8 mouse cellular contexts compared by ENCODE assay signal in the genomic region with DNA sequence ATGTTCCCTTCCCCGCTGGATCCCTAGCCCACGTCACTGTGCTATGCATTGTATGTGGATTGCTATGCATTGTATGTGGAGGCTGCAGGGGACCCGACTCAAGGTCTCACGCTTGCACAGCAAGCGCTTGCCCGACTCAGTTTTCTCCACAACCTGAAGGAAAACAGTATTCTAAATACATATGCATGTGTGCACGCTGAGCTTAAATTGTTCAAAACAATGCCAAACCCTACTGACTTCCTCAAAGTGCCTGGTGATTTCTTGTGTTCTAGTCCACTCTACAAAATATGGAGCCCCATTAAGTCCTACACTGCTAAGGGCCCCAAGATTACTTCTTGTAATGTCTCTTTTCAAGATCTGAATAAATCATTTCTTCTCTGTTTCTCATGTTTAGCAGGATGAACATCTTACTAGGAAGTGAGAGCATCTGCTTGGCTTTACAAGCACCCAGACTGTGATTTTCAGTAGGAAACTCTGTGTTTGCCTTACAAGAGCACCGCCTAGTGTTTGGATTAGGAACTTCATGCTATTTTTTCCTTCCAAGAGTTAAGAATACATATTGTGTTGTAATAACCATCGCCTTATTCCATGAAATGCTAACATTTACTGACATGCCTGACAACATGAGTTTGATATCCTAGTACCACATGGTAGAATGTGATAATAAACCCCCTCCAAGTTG.
DNase-seq lines count a peak whose midpoint lies in the region; ATAC-seq lines count a peak whose summit lies in the region.

No protein-coding gene starts in this region.

- ATAC-seq in intestine, embryonic 15.5 days, result 0 out of 2 replicates have a peak, but pooled peaks have one; percentile 28
- ATAC-seq in midbrain, embryonic 14.5 days (ENCODE audit: low FRiP score, low TSS enrichment), result no peak; the same call in 1 of the 2 replicates
- no peak for ATAC-seq in erythroblast, adult 5-6 weeks (replicated peaks; ENCODE audit: low FRiP score, poor library complexity, severe bottlenecking)

- H3K4me3 ChIP-seq in forebrain, embryonic 10.5 days, result peak overlapping the region; percentile 16; the same call in 1 of the 2 replicates
- H3K4me3 ChIP-seq in intestine, embryonic 15.5 days (replicated peaks), result no peak overlapping the region
- no peak overlapping the region for H3K4me3 ChIP-seq in midbrain, embryonic 14.5 days (replicated peaks; ENCODE audit: low read depth, low read length)

- peaks cover 27% of the 10 kb centered on the region for H3K4me1 ChIP-seq in forebrain, embryonic 10.5 days
- no peaks in the 10 kb centered on the region for H3K4me1 ChIP-seq in intestine, embryonic 15.5 days (replicated peaks)
- H3K4me1 ChIP-seq in midbrain, embryonic 14.5 days (ENCODE audit: control insufficient read depth, insufficient read depth, low read length), result peaks cover 10% of the 10 kb centered on the region

- H3K36me3 ChIP-seq in forebrain, embryonic 10.5 days (replicated peaks), result no peaks in the 10 kb centered on the region
- no peaks in the 10 kb centered on the region for H3K36me3 ChIP-seq in intestine, embryonic 15.5 days
- H3K36me3 ChIP-seq in midbrain, embryonic 14.5 days (ENCODE audit: control insufficient read depth, insufficient read depth, low read length), result no peaks in the 10 kb centered on the region

- WGBS in forebrain, embryonic 10.5 days, result 71% methylated on average over 9 of the region's 9 CpGs
- WGBS in intestine, embryonic 15.5 days, result 65% methylated on average over 9 of the region's 9 CpGs
- 65% methylated on average over 9 of the region's 9 CpGs for WGBS in midbrain, embryonic 14.5 days

- no peak overlapping the region for H3K27ac ChIP-seq in forebrain, embryonic 10.5 days
- H3K27ac ChIP-seq in intestine, embryonic 15.5 days, result no peak overlapping the region
- no peak overlapping the region for H3K27ac ChIP-seq in midbrain, embryonic 14.5 days (replicated peaks; ENCODE audit: low read depth, low read length)

- H3K27me3 ChIP-seq in forebrain, embryonic 10.5 days (ENCODE audit: poor library complexity, severe bottlenecking), result no peaks in the 10 kb centered on the region
- no peaks in the 10 kb centered on the region for H3K27me3 ChIP-seq in intestine, embryonic 15.5 days (replicated peaks)
- no peaks in the 10 kb centered on the region for H3K27me3 ChIP-seq in midbrain, embryonic 14.5 days (ENCODE audit: control insufficient read depth, insufficient read depth, low read length)

- DNase-seq in adrenal gland, postnatal 14 days, result peak; percentile 12
- DNase-seq in adrenal gland, adult 8-10 months, result no peak
- peak; percentile 40 for DNase-seq in ovary, postnatal 14 days (ENCODE audit: low spot score)
- DNase-seq in ovary, adult 18-20 months (ENCODE audit: low spot score), result no peak
- DNase-seq in forebrain, embryonic 10.5 days (ENCODE audit: extremely low spot score, low spot score), result no peak
- DNase-seq in midbrain, embryonic 14.5 days, result peak; percentile 90

- H3K9ac ChIP-seq in intestine, embryonic 15.5 days, result no peak overlapping the region
- H3K9ac ChIP-seq in midbrain, embryonic 14.5 days (replicated peaks; ENCODE audit: low read length), result no peak overlapping the region

- H3K9me3 ChIP-seq in forebrain, embryonic 10.5 days, result no peaks in the 10 kb centered on the region
- H3K9me3 ChIP-seq in intestine, embryonic 15.5 days, result no peaks in the 10 kb centered on the region
- no peaks in the 10 kb centered on the region for H3K9me3 ChIP-seq in midbrain, embryonic 14.5 days (ENCODE audit: control insufficient read depth, low read length)

- no peak overlapping the region for H3K4me2 ChIP-seq in intestine, embryonic 15.5 days (replicated peaks)
- H3K4me2 ChIP-seq in midbrain, embryonic 14.5 days (ENCODE audit: low read length), result peak overlapping the region; percentile 33

Comparison
In these comparisons a context has a peak if more than half of its experiments do, and no peak if none do; other contexts are left out.
1. DNase-seq: peak in adrenal gland, postnatal 14 days (single experiment), ovary, postnatal 14 days (single experiment) and midbrain, embryonic 14.5 days (single experiment); none in adrenal gland, adult 8-10 months (single experiment), ovary, adult 18-20 months (single experiment) and forebrain, embryonic 10.5 days (single experiment).